Mouse (Mus musculus) heart, embryonic 11.5 days (tissue): Measurements from ENCODE around the gene Gnat1. TPM values are rescaled to one million over a fixed set of nuclear protein-coding genes. Genes with fewer than 3 reads are reported as not detected.
A peak's percentile ranks its signal among the peaks of the same experiment; 100 is the strongest.
"Not testable (repeated sequence)": the region's sequence is repeated elsewhere in the genome, so short reads cannot be mapped to it uniquely, and the experiment has no call there.

ENCODE experiments used
- ATAC-seq: fragments of 200-750 bp; cut with Nextera tagmentation; replicated peaks from 2 replicates; pipeline ENCODE4 v1.8.0; 2017; ENCODE audit warnings: moderate library complexity; ENCODE audit not compliant: insufficient number of reproducible peaks, low FRiP score, low TSS enrichment
- H3K27ac ChIP-seq: fragments of 300-500 bp; sonication (generic); 2 replicates; pipeline ENCODE4 v1.5.1; 2014; ENCODE audit warnings: mild to moderate bottlenecking, low read depth, low read length
- H3K27me3 ChIP-seq: fragments of 300-500 bp; sonication (generic); 2 replicates; pipeline ENCODE4 v1.6.1; 2014; ENCODE audit warnings: mild to moderate bottlenecking, low read length, mixed read lengths; ENCODE audit not compliant: control insufficient read depth, insufficient read depth
- H3K36me3 ChIP-seq: fragments of 300-500 bp; sonication (generic); 2 replicates; pipeline ENCODE4 v1.6.1; 2014; ENCODE audit warnings: mild to moderate bottlenecking, low read length, moderate library complexity, mixed read lengths; ENCODE audit not compliant: control insufficient read depth, insufficient read depth
- H3K4me1 ChIP-seq: fragments of 300-500 bp; sonication (generic); 2 replicates; pipeline ENCODE4 v1.6.1; 2014; ENCODE audit warnings: low read length; ENCODE audit not compliant: control insufficient read depth, insufficient read depth
- H3K4me2 ChIP-seq: fragments of 300-500 bp; sonication (generic); 2 replicates; pipeline ENCODE4 v1.6.1; 2014; ENCODE audit warnings: mild to moderate bottlenecking, moderate library complexity
- H3K4me3 ChIP-seq: fragments of 300-500 bp; sonication (generic); 2 replicates; pipeline ENCODE4 v1.5.1; 2014; ENCODE audit warnings: low read depth, low read length
- H3K9ac ChIP-seq: fragments of 300-500 bp; sonication (generic); 2 replicates; pipeline ENCODE4 v1.6.1; 2014; ENCODE audit warnings: mild to moderate bottlenecking, low read depth, low read length, moderate library complexity
- H3K9me3 ChIP-seq: fragments of 300-500 bp; sonication (generic); replicated peaks from 2 replicates; pipeline ENCODE4 v1.6.1; 2016; ENCODE audit warnings: low read length; ENCODE audit not compliant: control insufficient read depth
- WGBS: fragments of 180-500 bp; shearing (Covaris S2); extraction: QIAGEN DNeasy Blood & Tissue Kit; methylation state at CpG from one replicate; pipeline ENCODE4 v1.1.7; 2014; ENCODE audit not compliant: insufficient replicate concordance; 5-methylcytosine and 5-hydroxymethylcytosine counted together
- polyA plus RNA-seq: library from polyadenylated mRNA; unstranded; fragments of >200 nt; fragmentation: Nextera tagmentation; extraction: Ambion mirVana; gene quantifications from 2 replicates; pipeline ENCODE4 v1.2.1, GENCODE M21; 2014

Gnat1 gene
- polyA plus RNA-seq, 1 experiment from 2014 or later = 1.2 TPM

GRCm38 (mm10) chr9:107688415-107688814 is 8.9 kb upstream of the Gnat1 start:
- H3K9me3 ChIP-seq = no peaks in the 10 kb centered on the region
- H3K27me3 ChIP-seq = no peaks in the 10 kb centered on the region
- WGBS = 75% methylated on average over 5 of the region's 5 CpGs
- H3K4me1 ChIP-seq = peaks cover 13% of the 10 kb centered on the region
- H3K36me3 ChIP-seq = peaks cover 8% of the 10 kb centered on the region; the same call in 1 of the 2 replicates
- no peak overlapping the region for H3K27ac ChIP-seq
- no peak overlapping the region for H3K9ac ChIP-seq
- no peak overlapping the region for H3K4me2 ChIP-seq
- H3K4me3 ChIP-seq = no peak overlapping the region
- no peak for ATAC-seq

DNA sequence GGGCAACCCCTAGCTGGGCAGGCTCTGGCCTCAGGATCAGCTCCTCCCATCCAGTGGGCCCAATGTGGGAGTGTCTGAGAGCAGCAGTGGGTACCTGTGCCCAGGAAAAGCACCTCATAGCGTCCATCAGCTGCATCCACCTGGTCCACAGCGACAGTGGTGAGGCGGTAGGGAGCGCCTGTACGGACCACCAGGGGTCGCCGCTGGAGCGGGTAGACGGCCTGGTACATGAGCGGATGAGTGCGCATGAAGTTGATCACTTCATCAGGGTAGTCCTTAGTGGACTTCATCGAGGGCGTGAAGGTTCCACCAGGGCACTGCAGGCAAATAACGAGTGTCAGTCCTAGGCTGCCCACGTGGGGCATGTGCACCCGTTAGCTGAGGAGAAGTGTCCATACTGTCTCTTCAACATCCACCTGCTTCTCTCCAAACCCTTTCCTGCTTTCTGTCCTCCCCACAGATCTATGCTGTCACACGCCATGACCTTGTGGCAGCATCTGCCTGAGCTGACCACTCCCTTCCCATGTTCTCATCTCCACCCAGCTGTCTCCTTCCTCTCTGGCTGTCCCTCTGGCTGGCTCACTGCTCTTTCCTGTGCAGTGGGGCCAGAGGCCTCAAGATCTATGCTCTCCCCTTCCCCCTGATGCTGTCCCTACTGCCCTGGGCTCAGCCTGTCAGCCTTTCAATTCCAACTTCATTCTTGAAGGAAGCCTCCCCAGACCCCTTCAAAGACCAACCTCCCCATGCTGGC is 5.9 kb upstream of the Gnat1 start:
- no peaks in the 10 kb centered on the region for H3K9me3 ChIP-seq
- H3K4me1 ChIP-seq = peaks cover 4% of the 10 kb centered on the region; the same call in 1 of the 2 replicates
- no peak overlapping the region for H3K27ac ChIP-seq
- no peak overlapping the region for H3K4me2 ChIP-seq
- peaks cover 5% of the 10 kb centered on the region; the same call in 1 of the 2 replicates for H3K36me3 ChIP-seq
- ATAC-seq = 0 out of 2 replicates have a peak, but pooled peaks have one; percentile 27
- H3K4me3 ChIP-seq = no peak overlapping the region
- H3K9ac ChIP-seq = no peak overlapping the region
- peaks cover 1% of the 10 kb centered on the region; the same call in 1 of the 2 replicates for H3K27me3 ChIP-seq
- 38% methylated on average over 17 of the region's 17 CpGs for WGBS

DNA sequence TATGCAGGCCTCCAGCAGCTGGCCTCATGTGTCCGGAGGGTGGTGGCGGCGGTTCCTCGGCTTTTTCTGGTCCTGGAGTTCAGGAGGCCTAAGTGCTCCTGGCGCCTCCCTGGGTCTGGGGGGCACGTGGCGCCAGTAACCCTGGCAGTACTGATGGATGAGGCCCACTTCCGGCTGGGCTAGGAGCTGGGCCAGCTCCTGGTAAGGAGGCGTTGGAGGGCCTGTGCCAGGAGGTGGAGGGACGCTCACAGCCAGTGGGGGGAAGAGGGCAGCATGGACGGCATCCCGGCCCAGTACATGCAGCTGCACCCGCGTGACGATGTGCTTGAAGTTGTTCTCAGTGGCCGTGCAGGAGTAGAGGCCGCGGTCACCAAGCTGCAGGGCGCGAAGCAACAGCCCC is 2.9 kb upstream of the Gnat1 start:
- H3K4me2 ChIP-seq = no peak overlapping the region
- peaks cover 5% of the 10 kb centered on the region; the same call in 1 of the 2 replicates for H3K36me3 ChIP-seq
- peaks cover 15% of the 10 kb centered on the region for H3K27me3 ChIP-seq
- H3K9ac ChIP-seq = no peak overlapping the region
- H3K4me3 ChIP-seq = no peak overlapping the region
- ATAC-seq = no peak
- WGBS = 89% methylated on average over 20 of the region's 20 CpGs
- H3K27ac ChIP-seq = no peak overlapping the region
- H3K9me3 ChIP-seq = no peaks in the 10 kb centered on the region
- peaks cover 4% of the 10 kb centered on the region; the same call in 1 of the 2 replicates for H3K4me1 ChIP-seq

GRCm38 (mm10) chr9:107678861-107679260 is 651 bp downstream of the Gnat1 start:
- Histone ChIP-seq H3K27me3 (peaks cover 48% of the 10 kb centered on the region), H3K27ac (no peak overlapping the region)
- no peak for ATAC-seq

GRCm38 (mm10) chr9:107677819-107678526 is 1.5 kb downstream of the Gnat1 start:
- not testable (repeated sequence) for H3K27ac ChIP-seq

More at GRCm38 (mm10) chr9:107678861-107679260, 651 bp downstream of the Gnat1 start:
- no peak overlapping the region for H3K9ac ChIP-seq
- no peak overlapping the region for H3K4me3 ChIP-seq
- WGBS = 83% methylated on average over 2 of the region's 2 CpGs
- H3K9me3 ChIP-seq = no peaks in the 10 kb centered on the region
- no peak overlapping the region for H3K4me2 ChIP-seq
- H3K4me1 ChIP-seq = 0 out of 2 replicates have a peak, but pooled peaks cover 8% of the 10 kb centered on the region
- no peaks in the 10 kb centered on the region for H3K36me3 ChIP-seq

DNA sequence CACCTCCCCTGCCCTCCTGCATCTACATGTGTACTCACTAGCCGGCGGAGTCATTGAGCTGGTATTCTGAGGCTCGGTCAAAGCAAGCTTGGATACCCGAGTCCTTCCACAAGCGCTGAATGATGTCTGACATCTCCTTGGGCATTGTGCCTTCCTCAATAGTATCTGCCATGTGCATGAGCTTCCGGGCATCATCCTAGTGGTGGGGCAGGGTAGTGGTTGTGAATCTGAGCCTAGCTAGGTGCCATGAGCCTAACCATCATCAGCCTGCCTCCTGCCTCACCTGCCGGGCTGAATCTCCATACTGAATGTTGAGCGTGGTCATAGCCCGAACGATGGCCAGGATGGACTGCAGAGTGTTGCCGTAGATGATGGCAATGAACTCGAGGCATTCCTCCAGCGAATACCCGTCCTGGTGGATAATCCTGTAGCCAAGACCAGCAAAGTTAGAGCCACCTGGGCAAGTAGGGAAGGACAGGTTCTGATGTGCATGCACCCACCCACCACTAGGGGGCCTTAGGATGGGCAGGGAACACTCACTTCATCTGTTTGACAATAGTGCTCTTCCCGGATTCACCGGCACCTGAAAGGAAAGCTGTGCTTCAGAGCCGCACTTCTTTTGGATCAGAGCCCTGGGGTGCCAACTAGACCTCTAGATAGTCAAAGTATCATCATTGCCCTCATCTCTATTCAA is 2.3 kb downstream of the Gnat1 start:
- 15% methylated on average over 17 of the region's 17 CpGs for WGBS
- no peak overlapping the region for H3K4me2 ChIP-seq

More at GRCm38 (mm10) chr9:107677819-107678526, 1.5 kb downstream of the Gnat1 start:
- H3K9me3 ChIP-seq, H3K36me3 ChIP-seq, H3K4me1 ChIP-seq, ATAC-seq, H3K4me2 ChIP-seq, H3K9ac ChIP-seq, H3K4me3 ChIP-seq: not testable (repeated sequence)
- 32% methylated on average over 14 of the region's 14 CpGs for WGBS
- H3K27me3 ChIP-seq = peaks cover 51% of the 10 kb centered on the region

GRCm38 (mm10) chr9:107676302-107676701 is 3.2 kb downstream of the Gnat1 start:
- Histone ChIP-seq H3K9me3 (no peaks in the 10 kb centered on the region), H3K36me3 (no peaks in the 10 kb centered on the region), H3K27ac (no peak overlapping the region), H3K4me3 (peak overlapping the region; percentile 34), H3K9ac (peak overlapping the region; percentile 36; the same call in 1 of the 2 replicates), H3K4me2 (peak overlapping the region; percentile 65), H3K4me1 (0 out of 2 replicates have a peak, but pooled peaks cover 8% of the 10 kb centered on the region), H3K27me3 (peaks cover 51% of the 10 kb centered on the region)
- WGBS = 1% methylated on average over 25 of the region's 25 CpGs
- peak; percentile 28; the same call in 1 of the 2 replicates for ATAC-seq

More for the DNA sequence above, 2.3 kb downstream of the Gnat1 start:
- Histone ChIP-seq H3K27me3 (peaks cover 51% of the 10 kb centered on the region), H3K36me3 (no peaks in the 10 kb centered on the region), H3K4me3 (no peak overlapping the region), H3K27ac (no peak overlapping the region), H3K4me1 (0 out of 2 replicates have a peak, but pooled peaks cover 8% of the 10 kb centered on the region), H3K9me3 (no peaks in the 10 kb centered on the region), H3K9ac (no peak overlapping the region)
- ATAC-seq = no peak

DNA sequence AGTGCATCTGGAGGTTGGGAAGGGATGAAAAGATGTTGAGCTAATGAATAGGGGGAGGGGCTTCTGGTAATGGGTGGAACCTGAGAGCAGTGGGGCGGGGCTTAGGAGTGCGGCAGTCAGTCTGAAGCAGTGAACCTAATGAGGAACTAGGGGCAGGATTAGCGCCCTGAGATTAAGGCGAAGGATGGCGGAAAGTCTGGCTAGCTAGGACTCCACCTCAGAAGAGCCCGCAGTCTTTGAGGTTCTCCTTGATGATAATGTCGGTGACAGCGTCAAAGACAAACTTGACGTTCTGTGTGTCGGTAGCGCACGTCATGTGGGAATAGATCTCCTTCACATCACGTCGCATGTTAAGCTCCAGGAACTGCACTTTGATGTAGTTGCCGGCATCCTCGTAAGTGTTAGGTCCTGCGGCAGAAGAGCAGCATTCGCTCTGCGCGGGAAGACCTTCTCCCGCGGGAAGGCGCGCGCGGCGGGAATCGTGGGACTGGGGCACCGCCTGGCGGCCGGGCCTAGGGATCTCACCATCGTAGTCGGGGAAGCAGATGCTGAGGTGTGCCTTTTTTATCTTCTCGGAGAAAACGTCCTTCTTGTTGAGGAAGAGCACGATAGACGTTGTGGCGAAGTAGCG is 3.7 kb downstream of the Gnat1 start:
- peaks cover 51% of the 10 kb centered on the region for H3K27me3 ChIP-seq
- no peaks in the 10 kb centered on the region for H3K36me3 ChIP-seq
- H3K9me3 ChIP-seq = no peaks in the 10 kb centered on the region
- H3K4me1 ChIP-seq = 0 out of 2 replicates have a peak, but pooled peaks cover 8% of the 10 kb centered on the region
- ATAC-seq = no peak; the same call in 1 of the 2 replicates
- peak overlapping the region; percentile 34 for H3K4me3 ChIP-seq
- no peak overlapping the region for H3K27ac ChIP-seq
- H3K4me2 ChIP-seq = peak overlapping the region; percentile 65
- WGBS = 2% methylated on average over 39 of the region's 39 CpGs
- H3K9ac ChIP-seq = no peak overlapping the region; the same call in 1 of the 2 replicates
